Mouse (Mus musculus) erythroblast, adult 5-6 weeks (primary cell): ENCODE results near the gene Mansc1. TPM values are rescaled to one million over a fixed set of nuclear protein-coding genes. Genes with fewer than 3 reads are reported as not detected.
A peak's percentile ranks its signal among the peaks of the same experiment; 100 is the strongest.

Experiments used
- ATAC-seq: replicated peaks from 2 replicates; pipeline ENCODE4 v1.8.0; 2016; ENCODE audit warnings: moderate number of reproducible peaks, mild to moderate bottlenecking, moderate TSS enrichment, inconsistent platforms; ENCODE audit not compliant: poor library complexity, low FRiP score, severe bottlenecking
- total RNA-seq, 2 experiments: library from RNA; stranded (forward) in 1 of 2; stranded (reverse) in 1 of 2; fragments of 150-400 nt in 1 of 2; fragments of 200-764, 138-1000 nt in 1 of 2; gene quantifications; 2 replicates each; pipeline versions ENCODE4 v1.2.3 to v1.2.4; 2015 to 2017; ENCODE audit warnings: low replicate concordance in 2 of 2

Gene Mansc1
- total RNA-seq, 2 experiments from 2014 or later = 0.26 to 1.3 TPM

- ATAC-seq = no peak
Observed at GRCm38 (mm10) chr6:134605196-134605595, 27.1 kb downstream of the Mansc1 start.

GRCm38 (mm10) chr6:134602371-134603003, 29.8 kb downstream of the Mansc1 start:
- ATAC-seq = no peak

- no peak for ATAC-seq
Observed at GRCm38 (mm10) chr6:134601766-134602165, 30.5 kb downstream of the Mansc1 start.

- no peak for ATAC-seq
Observed at GRCm38 (mm10) chr6:134601130-134601529, 31.2 kb downstream of the Mansc1 start.

- ATAC-seq = no peak
Observed at GRCm38 (mm10) chr6:134599239-134599638, 33.0 kb downstream of the Mansc1 start.

- ATAC-seq = no peak
Observed at GRCm38 (mm10) chr6:134597651-134598229, 34.5 kb downstream of the Mansc1 start.

GRCm38 (mm10) chr6:134594569-134595442, 37.5 kb downstream of the Mansc1 start:
- no peak for ATAC-seq

- no peak for ATAC-seq
Observed at GRCm38 (mm10) chr6:134591614-134592013, 40.7 kb downstream of the Mansc1 start.

GRCm38 (mm10) chr6:134586241-134586640, 46.0 kb downstream of the Mansc1 start:
- no peak for ATAC-seq

GRCm38 (mm10) chr6:134584616-134585015, 47.7 kb downstream of the Mansc1 start:
- ATAC-seq = no peak

GRCm38 (mm10) chr6:134582110-134582509, 50.2 kb downstream of the Mansc1 start:
- ATAC-seq = no peak

GRCm38 (mm10) chr6:134579506-134579905, 52.8 kb downstream of the Mansc1 start:
- ATAC-seq = no peak

- no peak for ATAC-seq
Observed at GRCm38 (mm10) chr6:134578039-134578438, 54.2 kb downstream of the Mansc1 start.

- no peak for ATAC-seq
Observed at GRCm38 (mm10) chr6:134575288-134575741, 57.0 kb downstream of the Mansc1 start.

GRCm38 (mm10) chr6:134567986-134568556, 64.2 kb downstream of the Mansc1 start:
- ATAC-seq = no peak

GRCm38 (mm10) chr6:134566818-134567485, 65.3 kb downstream of the Mansc1 start, which contains the start of gene Lrp6:
Lrp6 (minus strand) TSS chr6:134566965.
- ATAC-seq = no peak; the same call in 1 of the 2 replicates

GRCm38 (mm10) chr6:134566248-134566817, 66.0 kb downstream of the Mansc1 start:
- ATAC-seq = no peak

GRCm38 (mm10) chr6:134565606-134566247, 66.6 kb downstream of the Mansc1 start:
- peak; percentile 43; the same call in 1 of the 2 replicates for ATAC-seq

- ATAC-seq = no peak
Observed at GRCm38 (mm10) chr6:134564539-134564938, 67.7 kb downstream of the Mansc1 start.
